Mouse (Mus musculus) C2C12 (cell line): ENCODE results near the gene Akap6. TPM values are rescaled to one million over a fixed set of nuclear protein-coding genes. Genes with fewer than 3 reads are reported as not detected.

ENCODE experiments used
- H3K27me3 ChIP-seq: one replicate; pipeline ENCODE4 v1.6.1; 2011; ENCODE audit not compliant: control insufficient read depth, insufficient read depth, insufficient read length
- H3K36me3 ChIP-seq: one replicate; pipeline ENCODE4 v1.6.1; 2011; ENCODE audit not compliant: control insufficient read depth, insufficient read depth
- H3K4me3 ChIP-seq: one replicate; pipeline ENCODE4 v1.5.1; 2011; ENCODE audit warnings: mild to moderate bottlenecking, control low read depth; ENCODE audit not compliant: poor library complexity, insufficient read depth, severe bottlenecking
- H3K79me2 ChIP-seq: one replicate; pipeline ENCODE4 v1.6.1; 2011; ENCODE audit not compliant: control insufficient read depth, insufficient read depth
- H3K79me3 ChIP-seq: one replicate; pipeline ENCODE4 v1.6.1; 2011; ENCODE audit warnings: low read depth, control low read depth
- H3ac ChIP-seq: one replicate; pipeline ENCODE3; 2011; ENCODE audit warnings: low read depth; ENCODE audit not compliant: control insufficient read depth, insufficient read length
- CEBPB ChIP-seq: IDR thresholded peaks from one replicate; pipeline ENCODE4 v1.6.1; 2011; ENCODE audit warnings: low read depth, mild to moderate bottlenecking, control low read depth, moderate library complexity
- CTCF ChIP-seq: IDR thresholded peaks from one replicate; pipeline ENCODE4 v1.5.1; 2011; ENCODE audit not compliant: control insufficient read depth, insufficient read depth, insufficient read length
- FOSL1 ChIP-seq: IDR thresholded peaks from one replicate; pipeline ENCODE4 v1.8.0; 2011; ENCODE audit warnings: mild to moderate bottlenecking, low read length; ENCODE audit not compliant: poor library complexity, insufficient read depth, severe bottlenecking
- MAX ChIP-seq: IDR thresholded peaks from one replicate; pipeline ENCODE4 v1.6.1; 2011; ENCODE audit warnings: mild to moderate bottlenecking, control low read depth
- MYOD1 ChIP-seq: IDR thresholded peaks from one replicate; pipeline ENCODE4 v1.6.1; 2011; ENCODE audit warnings: low read depth; ENCODE audit not compliant: control insufficient read depth, insufficient read length
- MYOG ChIP-seq: IDR thresholded peaks from one replicate; pipeline ENCODE4 v1.6.1; 2011; ENCODE audit not compliant: control insufficient read depth, insufficient read length; ENCODE audit errors: extremely low read depth
- USF1 ChIP-seq: IDR thresholded peaks from one replicate; pipeline ENCODE4 v1.6.1; 2011; ENCODE audit warnings: low read depth, mild to moderate bottlenecking, control low read depth, moderate library complexity
- long read RNA-seq, 2 experiments: library from polyadenylated mRNA; unstranded; transcript quantifications; one replicate each; pipeline ENCODE4 v2.0.0; 2019 to 2020
- polyA plus RNA-seq: library from polyadenylated mRNA; unstranded; fragments of >200 nt; fragmentation: generic; extraction: Trizol; gene quantifications from one replicate; pipeline ENCODE4 v1.2.1, GENCODE M21; 2012; ENCODE audit warnings: missing spikeins

The Akap6 gene
- polyA plus RNA-seq: 0.51 TPM
- long read RNA-seq, experiment 1, partial matches to known transcripts: 1 of 5 reads
- long read RNA-seq, experiment 1, other reads (novel, unspliced or antisense): 4 of 5 reads
- long read RNA-seq, experiment 2: 0 reads

DNA sequence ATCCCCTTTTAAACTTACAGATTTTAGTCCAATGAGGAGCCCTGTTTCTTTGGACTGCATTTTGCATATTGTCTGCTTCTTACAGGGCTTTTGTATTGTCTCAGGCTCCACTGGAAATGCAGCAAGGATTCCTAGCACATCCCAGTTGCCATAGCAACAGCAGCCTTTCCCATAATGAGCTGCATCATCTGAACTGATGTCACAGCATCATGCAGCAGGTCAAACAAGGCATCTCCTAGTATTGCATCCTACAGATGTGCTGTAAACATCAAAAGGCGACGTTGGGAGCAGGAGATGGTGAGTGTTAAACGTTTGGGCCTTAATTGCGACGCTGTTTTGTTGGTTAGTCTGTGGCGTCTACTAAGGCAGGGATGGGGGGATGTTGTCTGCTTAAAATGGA is at the start of gene Akap6:
Akap6 (plus strand) TSS at position 238 of the 400 bp plus-strand sequence.
- H3K36me3 ChIP-seq: no peaks in the 10 kb centered on the region
- no peak within 1 kb of the TSS for H3ac ChIP-seq
- H3K79me3 ChIP-seq: no peaks in the 10 kb centered on the region
- no peak within 1 kb of the TSS for H3K4me3 ChIP-seq
- no peak for TF ChIP-seq USF1
- no peak for TF ChIP-seq CTCF
- no peak for TF ChIP-seq MYOD1
- no peak for TF ChIP-seq MAX
- no peak for TF ChIP-seq FOSL1
- TF ChIP-seq MYOG: no peak
- no peak for TF ChIP-seq CEBPB
- no peaks in the 10 kb centered on the region for H3K27me3 ChIP-seq
- no peaks in the 10 kb centered on the region for H3K79me2 ChIP-seq

DNA sequence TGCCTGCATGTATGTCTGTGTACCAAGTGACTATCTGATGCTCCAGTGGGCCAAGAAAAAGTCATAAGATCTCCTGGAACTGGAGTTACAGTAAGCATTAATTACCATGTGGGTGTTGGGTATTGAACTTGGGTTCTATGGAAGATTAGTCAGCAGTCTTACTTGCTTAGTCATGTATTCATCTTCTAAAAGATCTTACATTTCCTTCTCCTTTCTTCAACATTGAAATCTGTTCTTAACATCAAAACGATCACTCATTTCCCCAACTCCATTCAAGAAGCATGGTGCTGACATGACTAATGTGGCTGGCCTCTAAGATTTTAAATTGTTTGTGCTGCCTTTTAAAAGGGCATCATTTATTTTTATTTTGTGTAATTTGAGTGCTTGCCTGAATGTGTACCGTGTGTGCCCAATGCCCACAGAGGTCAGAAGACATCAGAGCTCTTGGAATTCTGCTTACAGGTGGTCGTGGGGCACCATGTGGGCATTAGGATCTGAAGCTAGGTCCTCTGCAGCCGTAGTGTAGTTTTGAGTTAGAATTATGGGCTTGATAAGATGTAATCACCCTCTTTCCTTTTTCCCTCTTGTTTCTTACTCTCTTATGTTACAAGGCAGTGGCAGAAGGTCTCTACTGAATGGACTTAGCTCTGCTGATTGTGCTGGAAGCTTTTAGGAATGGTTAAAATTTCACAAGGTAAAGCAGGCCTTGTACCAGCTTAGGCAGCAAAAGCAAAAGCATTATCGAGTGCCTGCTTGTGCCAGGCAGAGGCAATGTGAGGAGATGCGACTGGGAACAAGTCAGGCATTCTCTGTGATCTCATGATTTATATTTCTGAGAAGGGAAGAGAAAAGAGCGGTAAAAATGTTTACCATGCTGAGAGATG is 36.0 kb upstream of the Akap6 start:
- Histone ChIP-seq H3K79me3 (no peaks in the 10 kb centered on the region), H3K27me3 (no peaks in the 10 kb centered on the region), H3K79me2 (no peaks in the 10 kb centered on the region), H3ac (no peak overlapping the region), H3K4me3 (no peak overlapping the region), H3K36me3 (no peaks in the 10 kb centered on the region)
- TF ChIP-seq USF1: no peak
- TF ChIP-seq FOSL1: no peak
- no peak for TF ChIP-seq CTCF
- no peak for TF ChIP-seq MAX
- no peak for TF ChIP-seq CEBPB
- TF ChIP-seq MYOD1: no peak
- TF ChIP-seq MYOG: no peak

DNA sequence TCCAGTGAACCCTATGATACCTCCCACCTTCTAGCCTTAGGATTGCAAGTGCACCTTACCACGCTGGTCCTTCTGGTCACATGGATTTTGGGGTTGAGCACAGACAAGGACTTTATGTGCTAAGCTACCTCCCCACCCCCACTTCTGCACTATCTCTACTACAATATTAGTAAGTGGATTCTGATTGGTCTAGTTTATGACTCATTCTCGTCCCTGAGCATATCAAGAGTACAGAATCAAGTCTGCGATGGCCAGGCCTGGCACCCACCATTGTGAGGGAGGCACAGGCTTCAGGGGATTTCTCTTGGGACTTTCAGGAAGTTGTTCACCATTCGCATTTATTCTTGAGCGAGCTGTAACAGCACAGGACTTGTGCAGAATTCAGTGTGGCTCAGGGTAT is 34.2 kb upstream of the Akap6 start:
- no peaks in the 10 kb centered on the region for H3K27me3 ChIP-seq
- no peaks in the 10 kb centered on the region for H3K79me2 ChIP-seq
- H3K79me3 ChIP-seq: no peaks in the 10 kb centered on the region
- no peak for TF ChIP-seq MAX
- no peak for TF ChIP-seq CTCF
- no peak for TF ChIP-seq USF1
- TF ChIP-seq FOSL1: no peak
- no peak for TF ChIP-seq CEBPB
- TF ChIP-seq MYOG: no peak
- no peak for TF ChIP-seq MYOD1
- H3K36me3 ChIP-seq: no peaks in the 10 kb centered on the region
- no peak overlapping the region for H3ac ChIP-seq
- H3K4me3 ChIP-seq: no peak overlapping the region

DNA sequence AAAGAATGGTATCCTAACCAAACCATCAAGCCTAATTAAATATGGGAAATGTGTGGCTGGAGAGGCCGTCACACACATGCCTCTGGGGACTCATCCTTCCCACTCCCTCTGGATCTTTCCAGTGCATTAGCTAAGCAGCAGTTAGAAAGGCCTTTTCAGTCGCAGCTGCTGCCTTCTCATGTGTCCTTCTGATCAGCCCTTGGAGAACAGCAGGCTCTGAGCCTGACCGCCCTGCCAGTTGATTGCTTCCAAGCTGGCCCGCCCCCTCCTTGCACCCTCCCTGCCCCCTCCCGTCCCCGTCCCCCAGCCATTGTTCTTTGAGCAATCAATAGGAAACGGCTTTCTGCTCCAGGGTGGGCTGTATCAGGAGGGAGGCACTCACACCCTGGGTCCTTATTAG is 27.7 kb upstream of the Akap6 start:
- TF ChIP-seq MYOG (no peak), FOSL1 (no peak), USF1 (no peak), MAX (no peak), MYOD1 (peak; percentile 86), CTCF (no peak), CEBPB (no peak)
- H3K4me3 ChIP-seq: no peak overlapping the region
- no peaks in the 10 kb centered on the region for H3K27me3 ChIP-seq

DNA sequence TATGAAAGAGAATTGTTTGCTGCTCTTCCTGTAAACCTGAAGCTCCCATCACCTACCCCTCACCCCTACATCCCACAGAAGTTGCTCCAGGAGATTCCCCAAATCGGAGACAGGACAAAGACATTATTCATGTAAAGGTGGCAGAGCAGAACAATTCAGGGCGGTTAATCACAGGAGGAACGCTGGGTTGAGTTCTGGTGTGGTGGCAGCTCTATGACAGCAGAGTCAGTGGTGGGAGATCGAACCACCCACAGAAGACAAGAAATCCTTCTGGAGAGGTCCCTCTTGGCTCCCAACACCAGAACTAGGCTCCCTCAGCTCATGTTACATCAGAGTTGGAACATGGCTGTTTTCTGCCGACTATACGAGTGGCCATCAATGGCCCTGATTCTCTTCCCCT is 27.2 kb upstream of the Akap6 start:
- TF ChIP-seq CTCF (no peak), CEBPB (no peak), MYOD1 (no peak), USF1 (no peak), MYOG (no peak), MAX (no peak), FOSL1 (no peak)
- H3K79me3 ChIP-seq: no peaks in the 10 kb centered on the region
- H3ac ChIP-seq: no peak overlapping the region
- no peaks in the 10 kb centered on the region for H3K79me2 ChIP-seq
- no peaks in the 10 kb centered on the region for H3K36me3 ChIP-seq
- H3K27me3 ChIP-seq: no peaks in the 10 kb centered on the region
- no peak overlapping the region for H3K4me3 ChIP-seq

More for the DNA sequence above, 27.7 kb upstream of the Akap6 start:
- H3ac ChIP-seq: no peak overlapping the region
- no peaks in the 10 kb centered on the region for H3K79me2 ChIP-seq
- no peaks in the 10 kb centered on the region for H3K36me3 ChIP-seq
- H3K79me3 ChIP-seq: no peaks in the 10 kb centered on the region

DNA sequence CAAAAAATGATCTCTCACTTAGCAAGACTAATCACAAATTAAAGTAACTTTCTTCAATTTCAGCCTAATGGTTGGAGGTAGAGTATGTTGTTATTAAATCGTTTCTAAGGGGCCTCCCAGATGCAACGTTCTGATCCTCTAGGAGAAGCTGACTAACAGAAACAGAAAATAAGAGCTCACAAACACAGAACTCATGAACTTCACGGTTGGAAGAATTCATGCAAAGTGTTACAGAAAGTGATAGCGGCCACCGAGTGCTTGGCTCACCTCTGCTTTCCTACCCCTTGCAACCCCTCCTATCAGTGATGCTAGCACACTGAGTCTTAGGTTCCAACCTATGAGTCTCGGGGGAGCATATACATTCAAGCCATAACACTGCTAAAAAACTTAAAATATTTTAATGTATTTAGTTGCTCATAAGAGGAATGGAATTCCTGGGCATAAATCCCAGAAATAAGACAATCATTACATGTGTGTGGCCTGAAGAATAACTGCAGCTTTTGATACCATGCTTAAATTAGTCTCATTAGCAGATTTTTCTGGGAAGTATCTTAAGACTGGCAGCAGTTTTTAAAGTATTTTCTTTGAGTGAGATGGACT is 25.7 kb upstream of the Akap6 start:
- H3ac ChIP-seq: no peak overlapping the region
- TF ChIP-seq CTCF (no peak), USF1 (no peak), MAX (no peak), CEBPB (no peak), FOSL1 (no peak), MYOD1 (no peak), MYOG (no peak)
- H3K79me3 ChIP-seq: no peaks in the 10 kb centered on the region
- H3K27me3 ChIP-seq: no peaks in the 10 kb centered on the region
- H3K4me3 ChIP-seq: no peak overlapping the region
- no peaks in the 10 kb centered on the region for H3K79me2 ChIP-seq
- H3K36me3 ChIP-seq: no peaks in the 10 kb centered on the region
